Comparison of ENCODE assay signal across 14 mouse cellular contexts in the genomic region with DNA sequence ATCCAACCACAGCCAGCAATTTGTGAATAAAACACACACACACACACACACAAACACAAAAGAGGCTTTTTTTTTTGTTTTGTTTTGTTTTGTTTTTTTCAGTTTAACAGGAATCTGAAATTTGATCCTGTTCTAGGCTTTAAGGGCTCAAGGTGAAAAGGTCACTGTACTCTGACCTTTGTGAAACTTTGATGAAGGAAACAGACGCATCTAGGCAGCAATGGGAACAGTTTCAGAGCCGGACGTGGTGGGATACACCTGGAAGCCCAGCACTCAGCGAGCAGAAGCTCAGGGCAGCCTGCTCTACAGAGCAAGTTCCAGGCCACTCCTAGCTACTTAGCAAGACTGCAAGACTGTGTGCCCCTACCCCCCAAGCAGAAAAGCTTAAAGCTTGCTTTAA. TPM values are rescaled to one million over a fixed set of nuclear protein-coding genes. Genes with fewer than 3 reads are reported as not detected.
A peak's percentile ranks its signal among the peaks of the same experiment; 100 is the strongest.
DNase-seq lines count a peak whose midpoint lies in the region; ATAC-seq and TF ChIP-seq lines count a peak whose summit lies in the region.
"Had no signal": no experiment of that assay in that cellular context is flagged by ENCODE, and none has a peak within 500 bp of the region (broad histone marks: within the 10 kb centered on the region; RNA-seq: fewer than 3 reads in every experiment).

No protein-coding gene starts in this region.

- WGBS in midbrain, embryonic 10.5 days, result 13% methylated on average over 4 of the region's 4 CpGs
- WGBS in midbrain, embryonic 11.5 days, result 5% methylated on average over 4 of the region's 4 CpGs
- WGBS in forebrain, embryonic 13.5 days, result 25% methylated on average over 4 of the region's 4 CpGs
- WGBS in hindbrain, postnatal 0 days, result 33% methylated on average over 4 of the region's 4 CpGs
- 17% methylated on average over 4 of the region's 4 CpGs for WGBS in neural tube, embryonic 13.5 days

- no peak overlapping the region for H3K4me2 ChIP-seq in midbrain, embryonic 11.5 days
- peak overlapping the region; percentile 81; the same call in 1 of the 2 replicates for H3K4me2 ChIP-seq in forebrain, embryonic 13.5 days
- H3K4me2 ChIP-seq in hindbrain, postnatal 0 days (ENCODE audit: low read depth, low read length), result no peak overlapping the region
- peak overlapping the region; percentile 81 for H3K4me2 ChIP-seq in neural tube, embryonic 13.5 days

- DNase-seq in midbrain, embryonic 10.5 days (ENCODE audit: low spot score), result no peak
- no peak for DNase-seq in midbrain, embryonic 11.5 days (ENCODE audit: low spot score, missing footprints)
- DNase-seq in hindbrain, postnatal 0 days (ENCODE audit: low spot score), result no peak
- DNase-seq in lung, postnatal 25 days (ENCODE audit: low spot score), result no peak
- no peak for DNase-seq in layer of hippocampus, postnatal 14 days (ENCODE audit: low spot score in 2 of 2)
- DNase-seq in layer of hippocampus, adult 18-20 months (ENCODE audit: low spot score in 2 of 2), result no peak
- DNase-seq: adrenal gland, postnatal 25 days; cerebellum, adult 18-20 months; retina, postnatal 1 day had no signal

- H3K9ac ChIP-seq in midbrain, embryonic 11.5 days (ENCODE audit: low read length), result no peak overlapping the region
- peak overlapping the region; percentile 91; the same call in 1 of the 2 replicates for H3K9ac ChIP-seq in forebrain, embryonic 13.5 days
- peak overlapping the region; percentile 35; the same call in 1 of the 2 replicates for H3K9ac ChIP-seq in hindbrain, postnatal 0 days (replicated peaks; ENCODE audit: low read length)
- H3K9ac ChIP-seq in neural tube, embryonic 13.5 days, result 0 out of 2 replicates have a peak overlapping the region, but pooled peaks have one; percentile 96

- TF ChIP-seq CTCF in hindbrain, postnatal 0 days (IDR thresholded peaks at IDR 0.05; ENCODE audit: low read depth), result no peak

- peaks cover 56% of the 10 kb centered on the region for H3K4me1 ChIP-seq in midbrain, embryonic 10.5 days
- peaks cover 37% of the 10 kb centered on the region for H3K4me1 ChIP-seq in midbrain, embryonic 11.5 days (ENCODE audit: control insufficient read depth, insufficient read depth, low read length)
- peaks cover 50% of the 10 kb centered on the region for H3K4me1 ChIP-seq in forebrain, embryonic 13.5 days
- H3K4me1 ChIP-seq in hindbrain, postnatal 0 days (ENCODE audit: insufficient read depth, low read length), result peaks cover 14% of the 10 kb centered on the region
- peaks cover 56% of the 10 kb centered on the region for H3K4me1 ChIP-seq in neural tube, embryonic 13.5 days (replicated peaks)

- ATAC-seq in midbrain, embryonic 11.5 days (ENCODE audit: low FRiP score), result no peak
- no peak for ATAC-seq in forebrain, embryonic 13.5 days
- ATAC-seq in hindbrain, postnatal 0 days, result no peak
- no peak for ATAC-seq in neural tube, embryonic 13.5 days (ENCODE audit: low read depth)

- peaks cover 35% of the 10 kb centered on the region for H3K27me3 ChIP-seq in midbrain, embryonic 10.5 days (ENCODE audit: low read depth, poor library complexity, severe bottlenecking)
- peaks cover 5% of the 10 kb centered on the region; the same call in 1 of the 2 replicates for H3K27me3 ChIP-seq in midbrain, embryonic 11.5 days (ENCODE audit: control insufficient read depth, insufficient read depth, low read length)
- no peaks in the 10 kb centered on the region for H3K27me3 ChIP-seq in forebrain, embryonic 13.5 days
- no peaks in the 10 kb centered on the region for H3K27me3 ChIP-seq in hindbrain, postnatal 0 days (ENCODE audit: insufficient read depth, low read length)
- no peaks in the 10 kb centered on the region for H3K27me3 ChIP-seq in neural tube, embryonic 13.5 days

- H3K36me3 ChIP-seq in midbrain, embryonic 10.5 days, result peaks cover 33% of the 10 kb centered on the region
- peaks cover 11% of the 10 kb centered on the region for H3K36me3 ChIP-seq in midbrain, embryonic 11.5 days (ENCODE audit: control insufficient read depth, insufficient read depth, low read length)
- H3K36me3 ChIP-seq in forebrain, embryonic 13.5 days (ENCODE audit: poor library complexity, severe bottlenecking), result peaks cover 39% of the 10 kb centered on the region
- H3K36me3 ChIP-seq in hindbrain, postnatal 0 days (ENCODE audit: insufficient read depth, low read length), result 0 out of 2 replicates have a peak, but pooled peaks cover 6% of the 10 kb centered on the region
- H3K36me3 ChIP-seq in neural tube, embryonic 13.5 days, result peaks cover 38% of the 10 kb centered on the region

- H3K27ac ChIP-seq in midbrain, embryonic 10.5 days (replicated peaks), result peak overlapping the region; percentile 96
- no peak overlapping the region for H3K27ac ChIP-seq in midbrain, embryonic 11.5 days (ENCODE audit: low read depth, low read length)
- H3K27ac ChIP-seq in forebrain, embryonic 13.5 days, result peak overlapping the region; percentile 100
- peak overlapping the region; percentile 100; the same call in 1 of the 2 replicates for H3K27ac ChIP-seq in hindbrain, postnatal 0 days
- peak overlapping the region; percentile 100 for H3K27ac ChIP-seq in neural tube, embryonic 13.5 days (replicated peaks)

- H3K4me3 ChIP-seq in midbrain, embryonic 10.5 days, result 0 out of 2 replicates have a peak overlapping the region, but pooled peaks have one; percentile 65
- H3K4me3 ChIP-seq in midbrain, embryonic 11.5 days (ENCODE audit: low read depth, low read length), result no peak overlapping the region
- H3K4me3 ChIP-seq in forebrain, embryonic 13.5 days, result no peak overlapping the region
- H3K4me3 ChIP-seq in hindbrain, postnatal 0 days (ENCODE audit: low read length), result no peak overlapping the region
- H3K4me3 ChIP-seq in neural tube, embryonic 13.5 days, result no peak overlapping the region

- H3K9me3 ChIP-seq in midbrain, embryonic 10.5 days (replicated peaks), result peaks cover 8% of the 10 kb centered on the region; the same call in 1 of the 2 replicates
- H3K9me3 ChIP-seq in midbrain, embryonic 11.5 days (ENCODE audit: control insufficient read depth, low read length), result no peaks in the 10 kb centered on the region
- H3K9me3 ChIP-seq in forebrain, embryonic 13.5 days (replicated peaks), result no peaks in the 10 kb centered on the region
- no peaks in the 10 kb centered on the region for H3K9me3 ChIP-seq in hindbrain, postnatal 0 days (ENCODE audit: low read length)
- H3K9me3 ChIP-seq in neural tube, embryonic 13.5 days, result no peaks in the 10 kb centered on the region

RNA-seq across cellular contexts. Expression of a gene that starts 1.9 kb away (rescaled TPM):
- polyA plus RNA-seq in midbrain, embryonic 10.5 days (2016; fragmentation: Nextera tagmentation; extraction: Ambion mirVana), result 116 and 127 TPM in 2 replicates
- polyA plus RNA-seq in midbrain, embryonic 11.5 days (2014; fragmentation: Nextera tagmentation; extraction: Ambion mirVana), result 83.8 and 83.9 TPM in 2 replicates
- 214 and 220 TPM in 2 replicates for polyA plus RNA-seq in forebrain, embryonic 13.5 days (2015; fragmentation: Nextera tagmentation; extraction: Ambion mirVana)
- 138 and 152 TPM in 2 replicates for total RNA-seq in hindbrain, postnatal 0 days (2014; rRNA removed)
- polyA plus RNA-seq in hindbrain, postnatal 0 days (2015; fragmentation: Nextera tagmentation; extraction: Ambion mirVana), result 219 and 222 TPM in 2 replicates
- polyA plus RNA-seq in neural tube, embryonic 13.5 days (2015; fragmentation: Nextera tagmentation; extraction: Ambion mirVana), result 243 and 251 TPM in 2 replicates
- total RNA-seq in layer of hippocampus, postnatal 14 days (2021), result 10 to 100 TPM; 38.1 to 43.3 TPM
- 10 to 100 TPM; 40.0 to 45.4 TPM for total RNA-seq in layer of hippocampus, adult 18-20 months (2021)

RNA-seq across cellular contexts. Expression of a gene that starts 7.4 kb away (rescaled TPM):
- polyA plus RNA-seq in midbrain, embryonic 10.5 days (2016; fragmentation: Nextera tagmentation; extraction: Ambion mirVana), result 0.64 and 0.99 TPM in 2 replicates
- 0.55 and 0.59 TPM in 2 replicates for polyA plus RNA-seq in midbrain, embryonic 11.5 days (2014; fragmentation: Nextera tagmentation; extraction: Ambion mirVana)
- 0.97 and 1.1 TPM in 2 replicates for polyA plus RNA-seq in forebrain, embryonic 13.5 days (2015; fragmentation: Nextera tagmentation; extraction: Ambion mirVana)
- not detected in 2 replicates for total RNA-seq in hindbrain, postnatal 0 days (2014; rRNA removed)
- 0.19 and 0.55 TPM in 2 replicates for polyA plus RNA-seq in hindbrain, postnatal 0 days (2015; fragmentation: Nextera tagmentation; extraction: Ambion mirVana)
- polyA plus RNA-seq in neural tube, embryonic 13.5 days (2015; fragmentation: Nextera tagmentation; extraction: Ambion mirVana), result 1.1 and 1.5 TPM in 2 replicates
- not detected for total RNA-seq in layer of hippocampus, postnatal 14 days (2021)
- not detected for total RNA-seq in layer of hippocampus, adult 18-20 months (2021)
- total RNA-seq: adrenal gland, postnatal 25 days; gastrocnemius, postnatal 4 days; heart, postnatal 25 days; left cerebral cortex, adult 8-10 months had no signal

RNA-seq across cellular contexts. Expression of a gene that starts 23.0 kb away (rescaled TPM):
- 10.0 and 18.3 TPM in 2 replicates for polyA plus RNA-seq in midbrain, embryonic 10.5 days (2016; fragmentation: Nextera tagmentation; extraction: Ambion mirVana)
- 6.6 and 6.7 TPM in 2 replicates for polyA plus RNA-seq in midbrain, embryonic 11.5 days (2014; fragmentation: Nextera tagmentation; extraction: Ambion mirVana)
- 45.8 and 47.0 TPM in 2 replicates for polyA plus RNA-seq in forebrain, embryonic 13.5 days (2015; fragmentation: Nextera tagmentation; extraction: Ambion mirVana)
- total RNA-seq in hindbrain, postnatal 0 days (2014; rRNA removed), result 423 and 447 TPM in 2 replicates
- 97.9 and 101 TPM in 2 replicates for polyA plus RNA-seq in hindbrain, postnatal 0 days (2015; fragmentation: Nextera tagmentation; extraction: Ambion mirVana)
- polyA plus RNA-seq in neural tube, embryonic 13.5 days (2015; fragmentation: Nextera tagmentation; extraction: Ambion mirVana), result 56.3 and 71.3 TPM in 2 replicates
- total RNA-seq in layer of hippocampus, postnatal 14 days (2021), result 100 to 1,000 TPM; 220 to 227 TPM
- 100 to 1,000 TPM; 136 to 141 TPM for total RNA-seq in layer of hippocampus, adult 18-20 months (2021)

RNA-seq across cellular contexts. Expression of a gene that starts 25.6 kb away (rescaled TPM):
- 8.4 and 12.5 TPM in 2 replicates for polyA plus RNA-seq in midbrain, embryonic 10.5 days (2016; fragmentation: Nextera tagmentation; extraction: Ambion mirVana)
- 13.4 and 14.0 TPM in 2 replicates for polyA plus RNA-seq in midbrain, embryonic 11.5 days (2014; fragmentation: Nextera tagmentation; extraction: Ambion mirVana)
- 15.1 and 17.4 TPM in 2 replicates for polyA plus RNA-seq in forebrain, embryonic 13.5 days (2015; fragmentation: Nextera tagmentation; extraction: Ambion mirVana)
- 103 and 107 TPM in 2 replicates for total RNA-seq in hindbrain, postnatal 0 days (2014; rRNA removed)
- polyA plus RNA-seq in hindbrain, postnatal 0 days (2015; fragmentation: Nextera tagmentation; extraction: Ambion mirVana), result 16.9 and 20.0 TPM in 2 replicates
- 20.9 and 21.2 TPM in 2 replicates for polyA plus RNA-seq in neural tube, embryonic 13.5 days (2015; fragmentation: Nextera tagmentation; extraction: Ambion mirVana)
- 10 to 100 TPM; 87.5 to 89.7 TPM for total RNA-seq in layer of hippocampus, postnatal 14 days (2021)
- total RNA-seq in layer of hippocampus, adult 18-20 months (2021), result 10 to 100 TPM; 62.1 to 63.3 TPM

RNA-seq across cellular contexts. Expression of a gene that starts 41.0 kb away (rescaled TPM):
- polyA plus RNA-seq in midbrain, embryonic 10.5 days (2016; fragmentation: Nextera tagmentation; extraction: Ambion mirVana), result 0.14 TPM in 1 of 2 replicates, not detected in the other
- polyA plus RNA-seq in midbrain, embryonic 11.5 days (2014; fragmentation: Nextera tagmentation; extraction: Ambion mirVana), result not detected in 2 replicates
- not detected in 2 replicates for polyA plus RNA-seq in forebrain, embryonic 13.5 days (2015; fragmentation: Nextera tagmentation; extraction: Ambion mirVana)
- not detected in 2 replicates for total RNA-seq in hindbrain, postnatal 0 days (2014; rRNA removed)
- not detected in 2 replicates for polyA plus RNA-seq in hindbrain, postnatal 0 days (2015; fragmentation: Nextera tagmentation; extraction: Ambion mirVana)
- polyA plus RNA-seq in neural tube, embryonic 13.5 days (2015; fragmentation: Nextera tagmentation; extraction: Ambion mirVana), result not detected in 2 replicates
- total RNA-seq in layer of hippocampus, postnatal 14 days (2021), result not detected
- not detected for total RNA-seq in layer of hippocampus, adult 18-20 months (2021)
- total RNA-seq: adrenal gland, postnatal 25 days; gastrocnemius, postnatal 4 days; heart, postnatal 25 days; left cerebral cortex, adult 8-10 months had no signal

Comparison
In these comparisons a context has a peak if more than half of its experiments do, and no peak if none do; other contexts are left out.
1. H3K4me2 ChIP-seq: peak in forebrain, embryonic 13.5 days (single experiment) and neural tube, embryonic 13.5 days (single experiment); none in midbrain, embryonic 11.5 days (single experiment) and hindbrain, postnatal 0 days (single experiment).